Mouse (Mus musculus) A20 (cell line): ENCODE measurements around the gene Pgls.

Source experiments
- DNase-seq: peaks from one replicate; pipeline ENCODE4 v3.0.0-alpha.2; 2011; ENCODE audit warnings: low read depth, low spot score

Pgls gene

DNA sequence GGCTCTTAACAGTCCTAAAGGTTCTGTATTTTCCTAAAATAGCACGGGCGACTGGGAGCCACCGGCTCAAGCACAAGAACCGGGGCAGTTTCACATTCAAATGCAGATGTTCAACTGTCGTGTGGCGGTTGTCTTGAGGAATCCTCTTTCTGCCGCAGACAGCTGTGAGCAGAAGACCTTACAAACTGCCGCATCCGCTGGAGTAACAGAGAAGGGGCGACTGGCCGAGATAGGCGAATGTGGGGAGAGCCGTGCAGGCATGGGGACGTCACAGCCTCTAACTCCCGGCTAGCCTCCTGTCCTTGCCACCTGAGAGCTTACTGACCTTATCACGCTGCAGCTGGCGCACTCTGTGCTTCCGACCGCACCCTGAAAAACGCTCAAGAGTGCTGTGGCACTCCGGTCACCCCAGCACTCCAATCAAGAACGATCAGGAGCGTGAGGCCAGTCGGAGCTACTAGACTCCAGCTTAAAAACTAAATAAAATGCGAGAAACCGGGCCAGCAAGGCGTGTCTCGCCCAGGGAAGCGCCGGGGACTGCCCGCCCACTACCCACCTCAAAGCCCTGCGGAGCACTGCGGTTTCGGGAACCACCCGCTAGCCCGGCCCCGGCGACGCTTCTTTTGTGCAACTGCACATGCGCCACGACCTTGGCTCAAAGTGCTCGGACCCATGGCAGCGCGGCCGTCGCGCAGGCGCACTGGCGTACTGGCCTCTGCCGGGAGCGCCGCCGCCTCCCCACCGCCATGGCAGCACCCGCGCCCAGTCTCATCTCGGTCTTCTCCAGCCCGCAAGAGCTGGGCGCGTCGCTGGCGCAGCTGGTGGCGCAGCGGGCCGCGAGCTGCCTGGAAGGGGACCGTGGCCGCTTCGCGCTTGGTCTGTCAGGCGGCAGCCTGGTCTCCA, at the start of gene Pgls:
Pgls (plus strand) TSS at position 706 of the 903 bp plus-strand sequence.
- DNase-seq: peak; percentile 97

- peak; percentile 99 for DNase-seq
Measured at GRCm38 (mm10) chr8:71542632-71543343, 49.2 kb upstream of the Pgls start, which contains the start of gene Mvb12a. Gene Mvb12a, plus strand, starts transcription at chr8:71542922.

DNA sequence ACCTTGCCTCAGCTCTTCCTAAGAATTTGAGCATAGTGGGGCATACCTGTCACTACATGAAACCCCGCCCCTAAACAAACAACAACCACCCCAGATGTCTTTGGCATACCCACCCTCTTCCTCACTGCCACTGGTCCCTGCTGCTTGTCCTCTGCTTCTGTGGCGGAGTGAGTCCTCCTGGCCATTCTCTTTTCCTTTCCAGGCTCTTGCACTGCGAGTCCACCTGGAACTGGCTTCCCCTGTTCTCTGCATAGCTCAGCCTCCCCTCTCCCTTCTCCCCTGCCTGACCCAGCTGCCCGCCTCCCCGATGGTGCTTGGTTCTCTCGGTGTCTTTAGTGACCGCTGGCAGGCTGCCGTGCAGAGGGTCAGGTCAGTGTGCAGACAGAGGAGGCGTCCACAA, 48.2 kb upstream of the Pgls start:
- no peak for DNase-seq

- no peak for DNase-seq
Measured at GRCm38 (mm10) chr8:71545053-71545452, 46.9 kb upstream of the Pgls start.

- no peak for DNase-seq
Measured at GRCm38 (mm10) chr8:71547590-71547989, 44.4 kb upstream of the Pgls start.

DNA sequence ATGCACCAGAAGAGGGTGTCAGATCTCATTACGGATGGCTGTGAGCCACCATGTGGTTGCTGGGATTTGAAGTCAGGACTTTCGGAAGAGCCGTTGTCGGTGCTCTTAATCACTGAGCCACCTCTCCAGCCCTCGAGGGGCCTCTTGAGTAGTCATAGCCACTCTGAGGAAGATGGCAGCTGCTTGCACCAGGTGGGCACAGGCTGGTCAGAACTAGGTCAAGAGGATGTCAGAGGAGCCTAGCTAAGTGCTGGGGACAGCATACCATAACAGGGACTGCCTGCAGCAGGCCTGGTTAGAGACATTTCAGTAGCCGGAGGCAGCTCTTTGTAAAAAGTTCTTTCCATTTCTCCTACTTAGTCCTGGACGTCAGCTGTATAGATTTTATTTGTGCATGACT, 41.2 kb upstream of the Pgls start:
- no peak for DNase-seq

- no peak for DNase-seq
Measured at GRCm38 (mm10) chr8:71552770-71553169, 39.2 kb upstream of the Pgls start.

DNA sequence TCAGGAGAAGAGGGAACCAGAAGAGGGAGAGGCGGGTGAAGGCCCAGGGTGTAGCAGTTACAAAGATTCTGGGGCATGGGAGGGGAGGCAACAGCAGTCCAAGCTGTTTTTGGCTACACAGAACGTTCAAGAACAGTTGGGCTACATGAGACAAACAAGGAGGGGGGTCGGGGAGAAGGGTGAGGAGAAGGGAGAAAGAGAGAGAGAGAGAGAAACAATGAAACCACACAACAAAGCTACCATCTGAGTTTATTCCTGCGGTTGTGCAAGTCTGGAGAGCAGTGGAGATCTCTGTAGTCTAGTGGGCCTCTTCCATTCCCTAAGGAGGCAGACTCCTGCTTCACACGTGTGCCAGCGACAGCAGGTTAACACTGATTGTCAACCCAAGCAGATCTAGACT, 38.0 kb upstream of the Pgls start:
- DNase-seq: no peak

DNA sequence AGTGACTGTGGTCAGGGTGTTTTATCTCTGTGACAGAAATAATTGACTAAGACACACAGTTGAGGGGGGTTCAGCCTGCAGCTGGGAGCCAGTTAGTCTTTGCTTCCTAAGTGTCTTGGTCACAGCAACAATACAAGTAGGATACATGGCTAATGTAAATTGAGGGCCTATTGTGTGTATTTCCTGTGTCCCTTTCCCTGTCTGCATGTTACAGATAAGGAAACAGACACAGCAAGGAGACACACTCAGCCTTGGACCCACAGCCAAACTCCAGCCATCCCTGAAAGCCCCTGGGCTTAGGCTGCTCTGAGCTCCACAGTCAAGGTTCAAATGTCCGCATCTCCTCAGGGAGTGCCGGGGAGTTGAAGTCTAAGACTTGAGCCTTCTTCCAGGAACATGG, 37.3 kb upstream of the Pgls start:
- DNase-seq: no peak

DNA sequence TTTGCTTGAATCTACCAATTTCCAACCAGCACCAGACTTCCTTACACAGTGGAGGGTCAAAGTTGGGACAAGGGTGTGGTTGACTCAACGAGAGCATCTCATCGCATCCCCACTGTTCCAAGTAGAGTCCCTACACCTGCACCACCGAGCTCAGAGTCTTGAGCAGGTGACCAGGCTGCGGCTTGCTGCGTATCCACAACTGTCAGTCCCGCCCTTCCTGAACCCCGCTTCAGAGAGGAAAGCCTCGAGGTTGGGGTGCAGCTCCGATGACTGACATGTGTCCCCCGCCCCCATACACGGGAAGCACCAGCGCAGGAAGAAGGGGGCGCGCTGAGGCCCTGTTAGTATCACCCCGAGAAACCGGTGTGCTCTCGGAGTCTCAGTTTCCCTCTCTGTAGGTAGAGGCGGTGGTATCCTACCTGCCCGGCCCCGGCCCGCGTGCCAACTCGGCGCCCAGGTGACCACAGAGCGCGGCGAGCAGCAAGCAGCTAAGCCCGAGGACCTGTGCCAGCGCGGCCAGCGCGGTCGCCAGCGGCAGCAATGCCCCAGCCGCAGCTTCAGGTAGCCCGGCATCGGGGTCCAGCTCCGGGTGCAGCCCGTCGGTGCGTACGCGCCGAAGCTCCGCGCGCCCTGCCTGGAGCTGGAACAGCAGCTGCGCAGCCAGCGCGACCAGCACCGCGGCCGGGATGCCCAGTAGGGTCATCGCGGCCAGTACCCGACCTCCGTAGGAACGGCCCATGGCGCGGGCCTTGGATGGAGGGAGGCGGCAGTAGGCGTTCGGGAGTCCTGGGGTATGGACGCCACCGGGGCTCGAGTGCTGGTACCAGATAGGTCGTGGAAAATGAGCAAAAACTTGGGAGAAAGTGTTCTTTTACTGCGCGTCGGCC, 33.7 kb upstream of the Pgls start, which contains the start of gene Tmem221:
Tmem221 (minus strand) TSS at position 801 of the 887 bp plus-strand sequence.
- no peak for DNase-seq

DNA sequence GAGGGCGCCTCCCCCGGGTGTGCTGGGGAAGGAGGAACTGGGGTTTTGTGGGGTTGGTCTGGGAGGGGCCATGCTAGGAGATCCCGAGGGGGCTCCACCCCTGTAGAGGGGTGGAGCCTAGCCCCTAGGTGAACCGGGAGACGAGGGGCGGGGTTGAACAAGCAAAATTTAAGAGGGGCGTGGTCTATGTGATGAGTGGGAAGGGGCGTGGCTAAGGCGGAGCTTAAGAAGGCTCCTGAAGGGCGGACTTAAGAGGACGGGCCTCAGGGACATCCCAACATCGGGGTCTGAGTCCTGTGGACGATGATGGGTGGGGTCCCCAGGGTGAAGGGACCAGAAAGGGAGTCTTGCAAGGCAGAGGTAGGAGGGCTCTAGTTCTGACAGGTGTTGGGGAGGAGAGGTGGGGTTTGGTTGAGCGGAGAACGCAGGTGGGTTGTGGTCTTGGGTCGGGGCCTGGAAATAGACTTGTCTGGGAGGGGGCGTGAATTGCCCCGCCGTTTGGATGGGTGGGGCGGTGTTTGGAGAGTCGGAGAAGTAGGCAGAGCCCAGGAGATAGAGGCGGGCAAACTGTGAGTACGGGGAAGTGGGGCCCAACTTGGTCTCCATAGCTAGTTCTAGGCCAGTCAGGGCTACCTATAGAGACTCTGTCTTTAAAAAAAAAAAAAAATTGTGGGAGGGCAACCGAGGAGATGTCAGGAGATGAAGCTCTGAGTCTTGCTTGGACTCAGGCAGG, 32.9 kb upstream of the Pgls start:
- peak; percentile 90 for DNase-seq

DNA sequence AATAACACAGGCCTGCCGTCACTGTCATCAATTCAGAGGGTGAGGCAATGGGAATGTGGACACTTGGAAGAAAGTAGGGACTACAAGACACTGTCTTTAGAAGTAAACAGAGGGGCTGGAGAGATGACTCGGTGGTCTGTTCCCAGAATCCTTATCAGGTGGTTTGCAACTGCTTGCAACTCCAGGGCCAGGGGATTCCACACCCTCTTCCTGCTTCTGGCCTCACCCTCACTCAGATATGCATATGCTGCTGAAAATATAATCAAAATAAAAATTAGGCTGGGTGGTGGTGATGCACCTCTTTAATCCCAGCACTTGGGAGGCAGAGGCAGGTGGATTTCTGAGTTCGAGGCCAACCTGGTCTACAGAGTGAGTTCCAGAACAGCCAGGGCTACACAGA, 31.9 kb upstream of the Pgls start:
- no peak for DNase-seq

DNA sequence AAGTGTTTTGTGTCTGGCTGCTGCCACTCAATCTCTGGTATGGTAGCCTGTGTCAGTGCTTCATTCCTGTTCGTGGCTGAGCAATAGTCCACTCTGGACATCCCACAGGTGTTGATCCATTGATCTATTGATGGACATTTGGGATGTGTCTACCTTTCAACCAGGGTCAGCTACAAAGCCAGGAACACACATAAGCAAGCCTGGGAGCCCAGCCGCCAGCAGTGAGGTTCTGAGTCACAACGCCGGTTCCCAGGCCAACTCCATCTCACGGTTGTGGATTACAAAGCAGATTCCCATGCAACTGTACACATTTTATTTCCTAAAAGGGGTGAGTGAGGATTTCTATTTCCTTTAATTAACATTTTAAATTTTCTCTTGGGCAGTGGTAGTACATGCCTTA, 31.2 kb upstream of the Pgls start:
- no peak for DNase-seq

DNA sequence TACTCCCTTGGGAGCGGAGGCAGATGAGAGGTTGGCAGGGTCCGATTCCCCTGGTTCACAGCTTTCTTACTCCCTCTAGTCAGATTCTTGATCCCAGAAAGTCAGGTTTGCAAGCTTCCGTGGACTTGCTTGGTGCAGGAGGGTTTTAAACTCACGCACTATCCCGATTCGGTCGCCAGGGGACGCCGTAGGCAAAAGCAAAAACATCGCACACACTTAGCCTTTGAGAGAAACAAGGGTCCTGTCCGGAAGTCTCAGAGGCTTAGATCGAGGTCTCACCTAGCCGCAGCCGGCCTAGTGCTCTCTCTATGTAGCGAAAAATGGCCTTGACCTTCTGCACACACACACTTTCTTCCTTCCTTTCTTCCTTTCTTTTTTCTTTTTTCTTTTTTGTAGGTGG, 30.6 kb upstream of the Pgls start:
- DNase-seq: peak; percentile 80

GRCm38 (mm10) chr8:71562751-71563150, 29.2 kb upstream of the Pgls start:
- peak; percentile 75 for DNase-seq

GRCm38 (mm10) chr8:71563992-71564391, 28.0 kb upstream of the Pgls start:
- no peak for DNase-seq

GRCm38 (mm10) chr8:71566501-71566900, 25.5 kb upstream of the Pgls start, which contains the start of gene Nxnl1:
Gene Nxnl1, minus strand, starts transcription at chr8:71566601.
- DNase-seq: no peak

DNA sequence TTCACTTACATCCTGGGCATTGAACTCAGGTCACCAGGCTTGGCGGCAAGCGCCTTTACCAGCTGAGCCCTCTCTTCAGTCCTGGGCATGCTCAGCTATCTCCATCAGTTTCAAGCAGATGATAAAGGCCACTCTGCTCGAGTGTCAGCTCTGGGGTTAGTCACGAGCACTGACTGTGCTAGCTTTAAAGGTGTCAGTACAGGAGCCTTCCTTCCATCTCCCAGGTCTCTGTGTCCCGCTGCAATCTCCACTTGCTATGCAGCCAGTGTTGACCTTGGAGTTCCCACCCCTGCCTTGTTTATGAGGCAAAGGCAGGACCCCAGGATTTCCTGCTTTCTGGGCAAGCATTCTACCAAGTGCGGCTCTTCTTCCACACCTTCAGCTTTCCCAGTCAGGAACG, 24.4 kb upstream of the Pgls start:
- DNase-seq: no peak

- DNase-seq: no peak
Measured at GRCm38 (mm10) chr8:71568387-71568937, 23.5 kb upstream of the Pgls start, which contains the start of gene Slc27a1. Gene Slc27a1, plus strand, starts transcription at chr8:71568882.

DNA sequence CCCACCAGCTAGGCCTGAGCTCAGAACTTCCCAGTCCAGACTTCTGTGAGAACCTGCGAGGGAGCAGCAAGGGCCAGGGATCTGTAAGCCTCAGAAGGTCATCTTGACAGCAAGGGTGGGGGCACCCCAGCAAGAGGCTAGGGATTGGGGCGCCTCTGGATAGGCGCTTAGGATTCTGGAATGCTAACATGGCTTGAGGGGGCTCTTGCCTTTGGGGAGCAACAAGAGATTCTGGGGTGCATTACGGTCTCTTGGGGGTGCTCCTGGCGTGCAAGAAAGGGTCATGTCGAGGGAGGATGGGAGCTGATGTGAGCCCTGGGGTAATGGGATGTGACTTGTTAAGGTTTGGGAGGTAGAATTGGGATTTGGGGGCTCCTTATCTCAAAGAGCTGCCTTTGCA, 23.0 kb upstream of the Pgls start:
- DNase-seq: no peak
